Mouse (Mus musculus): ENCODE results near the gene Csmd2. TPM values are rescaled to one million over a fixed set of nuclear protein-coding genes. Genes with fewer than 3 reads are reported as not detected.
"Not testable (repeated sequence)": the region's sequence is repeated elsewhere in the genome, so short reads cannot be mapped to it uniquely, and the experiment has no call there.

Csmd2 gene
- polyA plus RNA-seq, 1 experiment from 2014 or later, result 0.32 TPM

DNA sequence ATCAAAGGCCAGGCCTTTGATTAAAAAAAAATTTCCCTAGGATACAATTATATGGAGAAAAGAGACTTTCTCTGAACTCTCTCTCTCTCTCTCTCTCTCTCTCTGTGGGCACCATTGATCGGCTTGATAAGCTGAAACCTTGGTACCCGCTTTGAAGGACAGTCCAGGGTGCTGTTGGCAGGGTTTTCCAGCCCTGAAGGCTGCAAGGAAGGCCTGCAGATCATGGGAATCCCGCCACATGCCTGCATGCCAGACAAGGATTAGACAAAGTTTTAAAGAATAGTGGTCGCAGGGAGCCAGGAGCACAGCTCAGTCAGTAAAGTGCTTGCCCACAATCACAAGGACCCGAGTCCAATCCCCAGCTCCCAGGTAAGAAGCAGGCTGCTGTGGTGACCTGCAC, 526.8 kb downstream of the Csmd2 start:
- no peak overlapping the region for H3K9ac ChIP-seq (ENCODE audit: low read length)
- no peak overlapping the region for H3K4me2 ChIP-seq (ENCODE audit: low read depth, low read length)
- ATAC-seq (ENCODE audit: insufficient read depth, low FRiP score), result no peak
- no peaks in the 10 kb centered on the region for H3K4me1 ChIP-seq (ENCODE audit: control insufficient read depth, insufficient read depth, low read length)
- no peak overlapping the region for H3K4me3 ChIP-seq (replicated peaks; ENCODE audit: low read length)
- no peaks in the 10 kb centered on the region for H3K36me3 ChIP-seq (ENCODE audit: control insufficient read depth, insufficient read depth, low read length)
- H3K27ac ChIP-seq (ENCODE audit: low read length), result no peak overlapping the region
- H3K27me3 ChIP-seq (ENCODE audit: control insufficient read depth, insufficient read depth, low read length), result no peaks in the 10 kb centered on the region
- H3K9me3 ChIP-seq (replicated peaks; ENCODE audit: control insufficient read depth, low read length), result no peaks in the 10 kb centered on the region
- WGBS, result 74% methylated on average over 5 of the region's 5 CpGs

DNA sequence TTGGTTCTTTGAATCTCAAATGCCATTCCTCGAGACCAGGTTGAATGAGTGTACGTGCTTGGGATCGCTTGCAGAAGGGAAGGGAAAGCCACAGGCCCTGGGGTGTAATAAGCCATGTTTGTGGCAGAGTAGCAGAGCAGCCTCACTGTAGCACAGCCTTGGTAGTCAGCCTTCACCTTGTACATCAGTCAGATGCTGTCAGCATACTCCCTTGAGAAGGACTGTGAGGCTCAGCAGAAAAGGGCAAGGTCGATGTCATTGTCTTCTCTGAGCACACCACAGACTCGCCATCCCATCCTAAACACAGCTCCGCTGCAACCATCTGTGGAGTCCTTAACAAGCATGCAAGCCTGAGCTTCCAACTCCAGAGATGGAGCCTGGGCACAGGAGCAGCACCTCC, 533.6 kb downstream of the Csmd2 start:
- H3K9ac ChIP-seq (ENCODE audit: low read length), result no peak overlapping the region
- H3K4me2 ChIP-seq (ENCODE audit: low read depth, low read length), result no peak overlapping the region
- H3K36me3 ChIP-seq (ENCODE audit: control insufficient read depth, insufficient read depth, low read length), result no peaks in the 10 kb centered on the region
- H3K4me1 ChIP-seq (ENCODE audit: control insufficient read depth, insufficient read depth, low read length), result no peaks in the 10 kb centered on the region
- no peak for ATAC-seq (ENCODE audit: insufficient read depth, low FRiP score)
- H3K4me3 ChIP-seq (replicated peaks; ENCODE audit: low read length), result no peak overlapping the region
- no peak overlapping the region for H3K27ac ChIP-seq (ENCODE audit: low read length)
- WGBS, result 85% methylated on average over 6 of the region's 6 CpGs
- no peaks in the 10 kb centered on the region for H3K27me3 ChIP-seq (ENCODE audit: control insufficient read depth, insufficient read depth, low read length)
- H3K9me3 ChIP-seq (replicated peaks; ENCODE audit: control insufficient read depth, low read length), result no peaks in the 10 kb centered on the region

DNA sequence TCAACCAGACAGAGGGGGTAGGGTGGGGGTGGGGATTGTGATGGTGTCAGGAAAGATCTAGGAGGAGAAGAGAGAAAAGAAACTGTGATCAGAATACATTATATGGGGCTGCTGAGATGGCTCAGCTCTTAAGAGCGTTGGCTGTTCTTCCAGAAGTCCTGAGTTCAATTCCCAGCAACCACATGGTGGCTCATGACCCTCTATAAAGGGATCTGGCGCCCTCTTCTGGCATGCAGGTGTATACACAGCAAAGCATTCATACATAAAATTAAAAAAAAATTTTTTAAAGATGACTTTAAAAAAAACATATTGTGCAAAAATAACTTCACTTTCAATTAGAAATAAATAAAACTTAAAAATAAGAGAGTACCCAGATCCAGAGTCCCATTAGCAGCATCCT, 555.7 kb downstream of the Csmd2 start:
- H3K9me3 ChIP-seq (replicated peaks; ENCODE audit: control insufficient read depth, low read length), result no peaks in the 10 kb centered on the region
- no peak overlapping the region for H3K4me3 ChIP-seq (replicated peaks; ENCODE audit: low read length)
- no peak for ATAC-seq (ENCODE audit: insufficient read depth, low FRiP score)
- H3K4me1 ChIP-seq (ENCODE audit: control insufficient read depth, insufficient read depth, low read length), result no peaks in the 10 kb centered on the region
- no peak overlapping the region for H3K9ac ChIP-seq (ENCODE audit: low read length)
- H3K4me2 ChIP-seq (ENCODE audit: low read depth, low read length), result no peak overlapping the region
- no peaks in the 10 kb centered on the region for H3K27me3 ChIP-seq (ENCODE audit: control insufficient read depth, insufficient read depth, low read length)
- WGBS, result 24% methylated on average over 2 of the region's 2 CpGs
- no peaks in the 10 kb centered on the region for H3K36me3 ChIP-seq (ENCODE audit: control insufficient read depth, insufficient read depth, low read length)
- no peak overlapping the region for H3K27ac ChIP-seq (ENCODE audit: low read length)

DNA sequence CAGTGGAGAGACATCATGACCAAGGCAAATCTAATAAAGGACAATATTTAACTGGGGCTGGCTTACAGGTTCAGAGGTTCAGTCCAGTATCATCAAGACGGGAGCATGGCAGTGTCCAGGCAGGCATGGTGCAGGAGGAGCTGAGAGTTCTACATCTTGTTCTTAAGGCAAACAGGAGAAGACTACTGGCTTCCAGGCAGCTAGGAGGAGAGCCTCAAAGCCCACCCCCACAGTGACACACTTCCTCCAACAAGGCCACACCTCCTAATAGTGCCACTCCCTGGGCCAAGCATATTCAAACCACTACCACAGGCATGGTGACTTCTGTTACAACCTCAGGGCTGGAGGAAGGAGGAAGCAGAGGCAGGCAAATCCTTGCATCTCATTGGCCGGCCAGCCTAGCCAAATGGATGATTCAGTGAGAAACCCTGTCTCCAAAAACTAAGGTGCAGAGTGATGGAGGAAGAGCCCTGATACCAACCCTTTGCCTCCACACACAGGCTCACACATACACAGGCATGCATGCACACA, 556.4 kb downstream of the Csmd2 start:
- not testable (repeated sequence) for H3K4me3 ChIP-seq (replicated peaks; ENCODE audit: low read length); H3K4me1 ChIP-seq (ENCODE audit: control insufficient read depth, insufficient read depth, low read length); ATAC-seq (ENCODE audit: insufficient read depth, low FRiP score); H3K9ac ChIP-seq (ENCODE audit: low read length); H3K4me2 ChIP-seq (ENCODE audit: low read depth, low read length); H3K27me3 ChIP-seq (ENCODE audit: control insufficient read depth, insufficient read depth, low read length); H3K27ac ChIP-seq (ENCODE audit: low read length); H3K9me3 ChIP-seq (replicated peaks; ENCODE audit: control insufficient read depth, low read length); H3K36me3 ChIP-seq (ENCODE audit: control insufficient read depth, insufficient read depth, low read length)
- WGBS, result 76% methylated on average over 2 of the region's 2 CpGs

DNA sequence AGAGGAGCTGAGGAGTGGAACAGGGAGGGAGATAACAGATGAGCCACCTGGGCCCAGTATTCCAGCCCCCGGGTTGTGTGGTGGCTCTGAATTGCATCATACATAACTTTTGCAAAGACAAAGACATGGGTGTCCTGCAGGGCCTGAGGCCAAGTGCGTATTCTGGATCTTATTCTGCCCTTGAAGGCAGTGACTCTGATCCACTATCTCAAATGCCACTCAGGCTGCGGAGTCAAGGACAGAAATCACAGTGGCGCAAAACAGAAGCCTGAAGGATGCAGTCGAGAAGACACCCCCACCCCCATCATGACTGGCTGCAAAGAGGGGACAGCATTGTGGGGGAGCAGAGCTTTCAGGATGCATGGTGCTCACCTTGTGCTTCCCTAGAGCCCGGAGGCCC, 563.1 kb downstream of the Csmd2 start:
- H3K27ac ChIP-seq (ENCODE audit: low read length), result no peak overlapping the region
- no peak overlapping the region for H3K4me2 ChIP-seq (ENCODE audit: low read depth, low read length)
- H3K27me3 ChIP-seq (ENCODE audit: control insufficient read depth, insufficient read depth, low read length), result no peaks in the 10 kb centered on the region
- WGBS, result 82% methylated on average over 6 of the region's 6 CpGs
- ATAC-seq (ENCODE audit: insufficient read depth, low FRiP score), result no peak
- H3K4me1 ChIP-seq (ENCODE audit: control insufficient read depth, insufficient read depth, low read length), result no peaks in the 10 kb centered on the region
- H3K36me3 ChIP-seq (ENCODE audit: control insufficient read depth, insufficient read depth, low read length), result no peaks in the 10 kb centered on the region
- H3K4me3 ChIP-seq (replicated peaks; ENCODE audit: low read length), result no peak overlapping the region
- H3K9ac ChIP-seq (ENCODE audit: low read length), result no peak overlapping the region
- H3K9me3 ChIP-seq (replicated peaks; ENCODE audit: control insufficient read depth, low read length), result no peaks in the 10 kb centered on the region

DNA sequence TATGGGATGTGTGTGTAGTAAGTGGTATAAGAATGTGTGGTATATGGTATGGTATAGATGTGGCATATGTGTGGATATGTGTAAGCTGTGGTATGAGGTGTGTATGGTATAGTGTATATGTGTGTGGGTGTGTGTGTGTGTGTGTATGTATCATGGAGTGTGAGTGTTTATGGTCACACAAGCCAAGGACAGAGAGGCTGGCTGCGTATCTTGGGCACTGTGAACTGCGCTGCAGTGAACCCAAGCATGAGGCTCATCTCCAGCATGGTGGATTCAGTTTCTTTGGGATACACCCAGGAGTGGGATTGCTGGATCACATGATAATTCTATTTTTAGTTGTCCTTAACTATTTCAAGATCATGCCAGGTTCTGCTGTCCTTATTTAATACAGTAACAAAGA, 566.5 kb downstream of the Csmd2 start:
- H3K27me3 ChIP-seq (ENCODE audit: control insufficient read depth, insufficient read depth, low read length), result no peaks in the 10 kb centered on the region
- 92% methylated on average over 2 of the region's 2 CpGs for WGBS
- H3K36me3 ChIP-seq (ENCODE audit: control insufficient read depth, insufficient read depth, low read length), result no peaks in the 10 kb centered on the region

DNA sequence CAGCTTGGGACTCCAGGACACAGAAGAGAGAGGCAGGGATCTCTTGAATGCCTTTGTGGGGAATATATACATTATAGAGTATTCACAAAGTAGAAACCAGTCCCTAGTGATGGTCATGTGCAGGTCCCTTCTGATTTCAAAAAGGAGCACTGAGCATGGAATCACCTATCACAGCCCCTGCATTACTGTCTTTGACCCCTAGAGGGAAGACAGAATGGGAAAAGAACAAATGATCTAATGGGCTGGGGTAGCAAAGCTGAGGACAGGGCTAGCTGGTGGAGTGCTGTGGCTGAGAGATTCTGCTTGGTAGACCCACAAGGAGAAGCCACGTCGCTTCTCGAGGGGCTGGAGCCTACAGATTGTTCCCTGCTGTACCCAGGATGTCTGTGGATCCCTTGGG, 572.7 kb downstream of the Csmd2 start:
- WGBS, result 81% methylated on average over 3 of the region's 3 CpGs
- H3K27ac ChIP-seq (ENCODE audit: low read length), result no peak overlapping the region
- ATAC-seq (ENCODE audit: insufficient read depth, low FRiP score), result no peak
- H3K4me2 ChIP-seq (ENCODE audit: low read depth, low read length), result no peak overlapping the region
- no peaks in the 10 kb centered on the region for H3K36me3 ChIP-seq (ENCODE audit: control insufficient read depth, insufficient read depth, low read length)
- H3K27me3 ChIP-seq (ENCODE audit: control insufficient read depth, insufficient read depth, low read length), result no peaks in the 10 kb centered on the region
- no peak overlapping the region for H3K9ac ChIP-seq (ENCODE audit: low read length)
- H3K9me3 ChIP-seq (replicated peaks; ENCODE audit: control insufficient read depth, low read length), result no peaks in the 10 kb centered on the region
- no peaks in the 10 kb centered on the region for H3K4me1 ChIP-seq (ENCODE audit: control insufficient read depth, insufficient read depth, low read length)
- H3K4me3 ChIP-seq (replicated peaks; ENCODE audit: low read length), result no peak overlapping the region

More for the DNA sequence above, 566.5 kb downstream of the Csmd2 start:
- ATAC-seq (ENCODE audit: insufficient read depth, low FRiP score), result no peak
- Histone ChIP-seq H3K9me3 (replicated peaks; ENCODE audit: control insufficient read depth, low read length) (no peaks in the 10 kb centered on the region), H3K4me2 (ENCODE audit: low read depth, low read length) (no peak overlapping the region), H3K9ac (ENCODE audit: low read length) (no peak overlapping the region), H3K27ac (ENCODE audit: low read length) (no peak overlapping the region), H3K4me1 (ENCODE audit: control insufficient read depth, insufficient read depth, low read length) (no peaks in the 10 kb centered on the region), H3K4me3 (replicated peaks; ENCODE audit: low read length) (no peak overlapping the region)

DNA sequence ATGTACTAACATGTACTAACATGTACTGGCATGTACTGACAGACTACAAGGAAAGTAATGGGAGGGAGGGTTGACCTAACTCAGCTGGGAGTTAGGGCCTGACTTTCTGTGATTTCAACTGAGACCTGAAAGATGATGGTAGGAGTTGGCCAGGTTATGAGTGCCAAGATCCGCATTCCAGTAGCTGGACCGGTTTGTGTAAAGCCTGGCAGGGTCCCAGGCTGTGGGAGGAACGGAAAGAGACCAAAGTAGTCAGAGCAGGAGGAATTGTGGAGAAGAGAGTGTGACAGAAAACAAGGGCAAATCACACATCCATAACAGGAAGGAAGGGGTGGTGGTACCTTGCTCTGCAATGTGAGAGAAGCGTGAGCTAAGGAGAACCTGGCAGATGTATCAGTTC, 588.2 kb downstream of the Csmd2 start:
- no peak overlapping the region for H3K9ac ChIP-seq (ENCODE audit: low read length)
- no peak overlapping the region for H3K4me2 ChIP-seq (ENCODE audit: low read depth, low read length)
- WGBS, result 77% methylated on average over 4 of the region's 4 CpGs

DNA sequence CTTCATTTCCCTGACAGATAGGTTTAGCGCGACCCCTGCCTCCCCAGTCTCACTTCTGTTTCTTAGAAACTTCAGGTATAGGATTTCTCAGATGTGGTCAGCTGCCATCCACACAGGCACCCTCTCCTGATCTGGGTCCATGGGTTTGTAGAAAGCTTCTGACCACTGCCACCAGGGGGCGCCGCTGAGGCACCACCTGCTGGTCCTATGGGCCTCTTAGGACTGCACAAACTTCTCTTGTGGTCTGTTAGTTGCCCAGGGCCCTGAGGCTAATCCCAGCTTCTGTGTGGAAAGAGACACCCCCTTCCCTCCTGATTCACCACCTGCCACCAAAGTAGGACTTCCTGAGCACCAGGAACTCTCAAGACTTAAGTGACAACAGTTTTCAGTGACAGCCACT, 591.5 kb downstream of the Csmd2 start:
- H3K4me2 ChIP-seq (ENCODE audit: low read depth, low read length), result no peak overlapping the region
- ATAC-seq (ENCODE audit: insufficient read depth, low FRiP score), result no peak
- peaks cover 24% of the 10 kb centered on the region for H3K36me3 ChIP-seq (ENCODE audit: control insufficient read depth, insufficient read depth, low read length)
- H3K9me3 ChIP-seq (replicated peaks; ENCODE audit: control insufficient read depth, low read length), result peaks cover 18% of the 10 kb centered on the region
- no peak overlapping the region for H3K27ac ChIP-seq (ENCODE audit: low read length)
- H3K4me1 ChIP-seq (ENCODE audit: control insufficient read depth, insufficient read depth, low read length), result no peaks in the 10 kb centered on the region
- H3K4me3 ChIP-seq (replicated peaks; ENCODE audit: low read length), result no peak overlapping the region
- H3K9ac ChIP-seq (ENCODE audit: low read length), result no peak overlapping the region
- WGBS, result 50% methylated on average over 4 of the region's 4 CpGs
- no peaks in the 10 kb centered on the region for H3K27me3 ChIP-seq (ENCODE audit: control insufficient read depth, insufficient read depth, low read length)

More for the DNA sequence above, 588.2 kb downstream of the Csmd2 start:
- Histone ChIP-seq H3K4me3 (replicated peaks; ENCODE audit: low read length) (no peak overlapping the region), H3K27me3 (ENCODE audit: control insufficient read depth, insufficient read depth, low read length) (no peaks in the 10 kb centered on the region), H3K4me1 (ENCODE audit: control insufficient read depth, insufficient read depth, low read length) (no peaks in the 10 kb centered on the region), H3K9me3 (replicated peaks; ENCODE audit: control insufficient read depth, low read length) (no peaks in the 10 kb centered on the region), H3K36me3 (ENCODE audit: control insufficient read depth, insufficient read depth, low read length) (peaks cover under 1% of the 10 kb centered on the region; the same call in 1 of the 2 replicates), H3K27ac (ENCODE audit: low read length) (no peak overlapping the region)
- no peak for ATAC-seq (ENCODE audit: insufficient read depth, low FRiP score)

DNA sequence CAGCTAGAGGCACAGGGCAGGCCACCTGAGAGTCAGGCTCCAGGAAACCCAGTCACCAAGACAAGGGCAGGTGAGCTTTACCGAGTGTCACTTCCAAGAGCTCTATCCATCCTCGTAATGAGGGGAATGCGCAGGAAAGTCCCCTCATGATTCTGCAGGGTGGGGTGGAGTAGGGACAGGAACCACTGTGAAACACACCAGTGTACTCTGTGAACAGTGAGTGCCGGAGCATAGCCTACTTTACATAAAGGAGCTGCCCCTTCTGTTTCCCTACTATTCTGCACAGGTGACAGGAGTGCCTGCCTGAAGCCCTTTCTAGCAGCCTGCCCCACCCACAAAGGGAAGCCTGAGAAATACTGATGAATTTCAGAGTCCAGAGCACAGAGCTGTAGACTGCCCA, 605.6 kb downstream of the Csmd2 start:
- Histone ChIP-seq H3K36me3 (ENCODE audit: control insufficient read depth, insufficient read depth, low read length) (no peaks in the 10 kb centered on the region; the same call in 1 of the 2 replicates), H3K9ac (ENCODE audit: low read length) (no peak overlapping the region), H3K27ac (ENCODE audit: low read length) (no peak overlapping the region), H3K4me3 (replicated peaks; ENCODE audit: low read length) (no peak overlapping the region), H3K4me2 (ENCODE audit: low read depth, low read length) (no peak overlapping the region), H3K27me3 (ENCODE audit: control insufficient read depth, insufficient read depth, low read length) (no peaks in the 10 kb centered on the region), H3K9me3 (replicated peaks; ENCODE audit: control insufficient read depth, low read length) (no peaks in the 10 kb centered on the region), H3K4me1 (ENCODE audit: control insufficient read depth, insufficient read depth, low read length) (no peaks in the 10 kb centered on the region)
- ATAC-seq (ENCODE audit: insufficient read depth, low FRiP score), result no peak
- WGBS, result 91% methylated on average over 4 of the region's 4 CpGs

All from stomach, embryonic 16.5 days (tissue).